Mouse (Mus musculus) fibroblast of lung, adult 2 months (primary cell): ENCODE results near the gene Snx19.

Experiments used
- DNase-seq: peaks from one replicate; pipeline ENCODE4 v3.0.0-alpha.2; 2011; ENCODE audit warnings: low read depth

Snx19 gene

GRCm38 (mm10) chr9:30426882-30427632 is at the start of gene Snx19:
Snx19 (plus strand) TSS chr9:30427108.
- peak; percentile 56 for DNase-seq

- DNase-seq, result no peak
Observed at GRCm38 (mm10) chr9:30400771-30401170, 26.1 kb upstream of the Snx19 start.

GRCm38 (mm10) chr9:30422940-30423339 is 4.0 kb upstream of the Snx19 start:
- DNase-seq, result peak; percentile 14

- DNase-seq, result no peak
Observed at GRCm38 (mm10) chr9:30425178-30425577, 1.7 kb upstream of the Snx19 start.

GRCm38 (mm10) chr9:30428231-30428630 is 1.3 kb downstream of the Snx19 start:
- no peak for DNase-seq

- DNase-seq, result no peak
Observed at GRCm38 (mm10) chr9:30430447-30430846, 3.5 kb downstream of the Snx19 start.

- no peak for DNase-seq
Observed at GRCm38 (mm10) chr9:30431909-30432308, 5.0 kb downstream of the Snx19 start.

GRCm38 (mm10) chr9:30433914-30434313 is 7.0 kb downstream of the Snx19 start:
- DNase-seq, result no peak

GRCm38 (mm10) chr9:30435902-30436585 is 9.1 kb downstream of the Snx19 start:
- no peak for DNase-seq

GRCm38 (mm10) chr9:30438505-30438904 is 11.6 kb downstream of the Snx19 start:
- peak; percentile 18 for DNase-seq

GRCm38 (mm10) chr9:30441761-30442160 is 14.9 kb downstream of the Snx19 start:
- DNase-seq, result no peak

- no peak for DNase-seq
Observed at GRCm38 (mm10) chr9:30445232-30446085, 18.6 kb downstream of the Snx19 start.

GRCm38 (mm10) chr9:30446126-30446525 is 19.2 kb downstream of the Snx19 start:
- DNase-seq, result no peak

- peak; percentile 56 for DNase-seq
Observed at GRCm38 (mm10) chr9:30448459-30448858, 21.6 kb downstream of the Snx19 start.

- DNase-seq, result no peak
Observed at GRCm38 (mm10) chr9:30449862-30450261, 23.0 kb downstream of the Snx19 start.

GRCm38 (mm10) chr9:30450834-30451233 is 23.9 kb downstream of the Snx19 start:
- no peak for DNase-seq

- no peak for DNase-seq
Observed at GRCm38 (mm10) chr9:30454527-30454926, 27.6 kb downstream of the Snx19 start.

GRCm38 (mm10) chr9:30456250-30456649 is 29.3 kb downstream of the Snx19 start:
- no peak for DNase-seq

GRCm38 (mm10) chr9:30460501-30460900 is 33.6 kb downstream of the Snx19 start:
- DNase-seq, result no peak

- no peak for DNase-seq
Observed at GRCm38 (mm10) chr9:30464661-30465060, 37.8 kb downstream of the Snx19 start.

GRCm38 (mm10) chr9:30480043-30480442 is 53.1 kb downstream of the Snx19 start:
- no peak for DNase-seq

GRCm38 (mm10) chr9:30480464-30480863 is 53.6 kb downstream of the Snx19 start:
- DNase-seq, result peak; percentile 91

- no peak for DNase-seq
Observed at GRCm38 (mm10) chr9:30482116-30482515, 55.2 kb downstream of the Snx19 start.
